Mouse (Mus musculus) heart, postnatal 10 days (tissue): ENCODE results near the gene Brf1. TPM values are rescaled to one million over a fixed set of nuclear protein-coding genes. Genes with fewer than 3 reads are reported as not detected.

Experiments used
- DNase-seq, 2 experiments: peaks; one replicate each; pipeline ENCODE4 v3.0.0; 2021
- intact Hi-C: fragments of 180-260 bp; cut with DNase I; formaldehyde crosslinking; loops from one replicate; pipeline ENCODE4 v1.15.1; 2025
- total RNA-seq, 2 experiments: library from RNA; stranded (reverse); gene quantifications; 2 replicates each; pipeline ENCODE4 v1.2.3; 2021

Brf1 gene
- total RNA-seq, 2 experiments from 2014 or later = 29.3 to 35.8 TPM

- DNase-seq = no peak
- intact Hi-C loops = no loop called here
Observed at GRCm38 (mm10) chr12:112943669-112944068, 56.8 kb downstream of the Brf1 start.

- intact Hi-C loops = no loop called here
- peak; percentile 83 to 84 for DNase-seq
Observed at GRCm38 (mm10) chr12:112941776-112942713, 58.5 kb downstream of the Brf1 start, which contains the start of gene Nudt14. TSS of gene Nudt14 (minus strand) at chr12:112942124.

GRCm38 (mm10) chr12:112941156-112941775 is 59.2 kb downstream of the Brf1 start:
- intact Hi-C loops = no loop called here
- no peak for DNase-seq

- intact Hi-C loops = no loop called here
- no peak for DNase-seq
Observed at GRCm38 (mm10) chr12:112940710-112941109, 59.8 kb downstream of the Brf1 start.

DNA sequence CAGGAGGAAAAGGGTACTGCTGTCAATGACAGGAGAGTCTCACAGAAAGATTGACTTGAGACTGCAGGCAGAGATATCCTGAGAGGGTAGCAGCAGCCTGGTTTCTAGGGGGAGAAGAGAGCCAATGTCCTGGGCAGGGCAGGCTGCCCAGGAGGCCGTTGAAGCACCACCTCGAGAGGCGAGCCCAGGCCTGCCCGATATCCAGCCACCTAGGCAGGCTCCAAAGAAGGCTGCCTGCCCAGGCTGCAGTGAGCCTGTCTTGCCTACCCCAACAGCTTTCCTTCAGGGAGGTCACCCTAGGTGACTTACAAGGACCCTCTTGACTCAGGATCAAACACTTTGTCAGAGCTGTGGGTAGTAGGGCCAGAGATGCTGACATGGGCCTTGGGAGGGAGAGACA is 60.3 kb downstream of the Brf1 start:
- no peak for DNase-seq

DNA sequence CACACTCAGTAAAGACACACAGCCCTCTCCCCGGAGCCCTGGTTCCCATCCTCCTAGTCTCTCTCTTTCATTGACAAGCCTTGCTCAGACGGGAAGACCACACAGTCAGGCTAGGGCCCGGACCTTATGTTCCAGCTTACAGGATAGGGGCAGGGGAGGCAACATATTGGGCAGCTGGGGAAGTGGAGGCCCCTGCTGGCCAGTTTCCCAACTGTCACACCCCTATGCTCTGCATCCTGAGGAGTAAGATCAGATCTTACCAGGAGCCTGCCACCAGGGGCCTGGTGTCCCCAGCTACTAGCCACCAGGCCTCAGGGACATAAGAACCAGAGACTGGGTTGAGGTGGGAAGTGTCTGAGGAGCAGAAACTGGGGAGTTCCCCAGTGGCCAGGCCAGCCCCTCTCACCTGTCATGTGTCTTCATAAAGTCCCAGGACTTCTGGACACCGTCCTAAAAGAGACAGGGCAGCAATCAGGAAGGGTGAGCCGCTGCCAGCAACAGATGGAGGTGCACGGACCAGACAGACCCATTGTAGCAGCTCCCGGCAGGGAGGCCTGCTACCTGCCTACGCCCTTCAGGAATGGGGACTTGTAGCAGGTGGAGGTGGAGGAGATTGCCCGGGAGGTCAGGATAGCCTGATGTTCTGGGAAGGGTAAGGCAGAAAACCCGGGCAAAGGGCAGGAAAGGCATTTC is 61.5 kb downstream of the Brf1 start:
- DNase-seq = no peak
- intact Hi-C loops = no loop called here

More for the DNA sequence above, 60.3 kb downstream of the Brf1 start:
- intact Hi-C loops = no loop called here

- intact Hi-C loops = no loop called here
- DNase-seq = no peak
Observed at GRCm38 (mm10) chr12:112938366-112938765, 62.1 kb downstream of the Brf1 start.

DNA sequence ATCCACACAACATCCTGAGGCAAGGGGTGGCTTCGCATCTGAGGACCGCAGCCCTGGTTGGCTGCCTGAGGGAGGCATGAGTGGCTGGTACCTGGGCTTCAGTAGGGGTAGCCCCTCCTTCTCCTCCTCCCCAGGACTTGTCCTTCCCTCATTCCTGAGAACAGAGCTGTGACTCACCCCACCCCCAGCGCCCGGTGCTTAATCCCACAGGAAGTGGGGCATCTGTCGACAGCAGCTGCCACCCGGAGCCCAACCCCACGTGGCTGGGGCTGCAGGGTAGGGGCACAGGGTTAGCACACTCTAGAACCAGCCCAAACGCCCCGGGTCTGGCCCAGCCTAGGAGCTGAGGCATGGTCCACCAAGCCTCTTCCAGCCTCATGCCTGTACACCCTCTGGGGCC is 62.6 kb downstream of the Brf1 start:
- no peak for DNase-seq
- intact Hi-C loops = no loop called here

DNA sequence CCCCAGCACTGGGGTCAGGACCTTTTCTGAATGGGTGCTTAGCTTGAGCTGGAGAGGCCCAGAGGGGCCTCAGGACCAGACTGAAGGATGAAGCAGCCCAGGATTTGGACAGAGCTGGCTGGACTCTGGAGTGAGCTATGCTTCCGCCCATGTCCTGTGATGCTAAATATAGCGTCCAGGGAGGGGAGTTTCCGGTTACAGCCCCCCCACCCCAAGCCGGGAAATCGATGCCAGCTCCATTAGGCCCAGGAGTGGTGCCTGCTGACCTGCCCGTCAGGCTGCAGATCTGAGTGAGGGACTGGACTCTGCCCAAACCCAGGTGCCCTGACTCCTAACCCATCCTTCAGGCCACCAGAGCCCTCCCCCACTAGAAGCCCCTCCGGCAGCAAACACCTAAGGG is 67.9 kb downstream of the Brf1 start:
- intact Hi-C loops = no loop called here
- no peak for DNase-seq

- intact Hi-C loops = loop anchor here (2.0 kb wide), 1 partner anchor 55 kb away; no protein-coding TSS in a partner anchor
- peak; percentile 75 to 78 for DNase-seq
Observed at GRCm38 (mm10) chr12:112929562-112930352, 70.7 kb downstream of the Brf1 start, which contains the start of gene Jag2. TSS of gene Jag2 (minus strand) at chr12:112929776.

DNA sequence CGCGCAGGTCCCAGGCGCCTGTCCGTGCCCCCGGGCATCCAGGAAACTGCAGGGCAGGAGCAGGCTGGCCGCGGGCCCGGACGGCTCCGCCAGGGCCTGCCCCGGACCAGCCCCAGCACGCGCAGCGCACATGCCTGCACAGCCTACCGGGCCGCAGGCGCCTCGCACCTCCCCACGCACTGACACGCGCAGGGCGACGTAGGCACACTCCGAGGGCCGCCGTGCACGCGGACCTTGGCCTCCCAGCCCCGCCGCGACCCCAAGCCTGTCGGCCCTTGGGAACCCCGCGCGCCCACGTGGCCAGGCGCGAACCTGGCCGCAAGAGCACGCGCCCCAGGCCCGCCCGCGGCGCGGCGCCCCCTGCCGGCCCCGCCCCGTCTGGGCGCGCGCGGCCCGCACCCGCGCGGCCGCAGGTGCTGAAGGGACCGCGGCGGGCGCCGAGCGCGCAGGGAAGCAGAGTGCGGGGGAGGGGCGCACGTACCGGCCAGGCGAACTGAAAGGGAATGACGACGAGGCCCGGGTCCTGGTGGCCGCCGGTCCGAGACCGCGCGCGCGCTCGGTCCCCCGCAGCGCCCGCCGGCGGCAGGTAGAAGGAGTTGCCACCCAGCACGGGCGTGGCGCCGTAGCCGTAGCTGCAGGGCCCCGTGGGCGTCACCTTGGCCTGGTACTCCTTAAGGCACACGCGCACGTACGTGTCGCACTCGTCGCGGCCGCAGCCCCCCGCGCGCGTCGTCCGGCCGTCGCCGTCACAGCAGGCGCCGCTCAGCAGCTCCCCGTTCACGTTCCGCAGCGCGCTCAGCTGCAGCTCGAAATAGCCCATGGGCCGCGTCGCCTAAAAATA is 71.9 kb downstream of the Brf1 start:
- DNase-seq = peak in 1 of 2 experiments; percentile 38
- intact Hi-C loops = loop anchor here (2.0 kb wide), 1 partner anchor 54 kb away; no protein-coding TSS in a partner anchor

- DNase-seq = no peak
- intact Hi-C loops = no loop called here
Observed at GRCm38 (mm10) chr12:112927265-112927664, 73.2 kb downstream of the Brf1 start.

GRCm38 (mm10) chr12:112925950-112926349 is 74.6 kb downstream of the Brf1 start:
- DNase-seq = no peak
- intact Hi-C loops = no loop called here

- DNase-seq = no peak
Observed at GRCm38 (mm10) chr12:112922541-112922940, 78.0 kb downstream of the Brf1 start.

GRCm38 (mm10) chr12:112921518-112921917 is 79.0 kb downstream of the Brf1 start:
- intact Hi-C loops = no loop called here
- no peak for DNase-seq

More at GRCm38 (mm10) chr12:112922541-112922940, 78.0 kb downstream of the Brf1 start:
- intact Hi-C loops = no loop called here

DNA sequence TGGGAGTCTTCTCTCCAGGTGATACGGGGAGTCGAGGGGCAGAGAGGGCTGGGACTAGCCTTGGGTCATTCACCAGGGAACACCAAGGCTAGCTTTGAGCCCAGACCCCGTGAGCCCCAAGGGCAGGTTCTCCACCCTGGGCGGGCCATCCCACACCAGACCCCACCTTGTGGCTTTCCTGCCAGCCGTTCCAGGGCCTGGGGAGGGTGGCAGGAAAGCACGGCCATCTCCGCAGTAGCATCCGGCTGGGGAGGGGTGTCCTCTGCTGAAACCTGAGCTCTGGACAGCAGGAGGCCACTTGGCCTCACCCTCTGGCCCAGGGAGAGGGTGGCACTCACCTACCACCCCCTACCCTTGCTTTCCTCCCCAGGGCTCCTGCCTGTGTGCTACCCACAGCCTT is 82.6 kb downstream of the Brf1 start:
- no peak for DNase-seq
- intact Hi-C loops = loop anchor here (5.0 kb wide), 1 partner anchor 41 kb away; no protein-coding TSS in a partner anchor

GRCm38 (mm10) chr12:112917486-112917885 is 83.0 kb downstream of the Brf1 start:
- intact Hi-C loops = loop anchor here (5.0 kb wide), 1 partner anchor 40 kb away; no protein-coding TSS in a partner anchor
- DNase-seq = no peak

GRCm38 (mm10) chr12:112916698-112917400 is 83.7 kb downstream of the Brf1 start:
- peak; percentile 74 to 77 for DNase-seq
- intact Hi-C loops = loop anchor here (5.0 kb wide), 1 partner anchor 40 kb away; no protein-coding TSS in a partner anchor
